Mouse (Mus musculus): ENCODE measurements at regions not wholly inside any gene's neighbourhood (a gene's known extent, or its start where the extent isn't known, plus 50 kb on each side); places are given as distances from the start of the nearest gene placed in this dataset.

DNA sequence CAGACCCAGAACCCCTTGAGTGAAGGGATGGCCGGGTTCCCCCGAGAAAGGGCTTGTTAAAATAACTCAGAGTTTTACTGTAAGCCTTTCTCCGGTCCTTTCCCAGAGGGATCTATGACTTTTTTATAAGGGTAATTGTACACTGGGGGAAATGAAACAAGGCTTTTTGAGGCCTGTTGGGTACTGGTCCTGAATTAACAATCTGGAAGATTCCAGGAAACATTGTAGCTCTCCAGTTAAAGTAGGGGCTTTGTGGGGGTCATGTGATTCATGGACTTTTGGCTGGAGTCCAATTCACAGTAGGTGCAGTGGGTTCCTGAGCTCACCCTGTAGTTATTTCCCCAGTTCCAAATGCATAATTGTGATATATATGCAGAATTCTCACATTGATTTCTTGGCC, 77.1 kb upstream of the Fndc3a start:
- H3K27me3 ChIP-seq (ENCODE audit: control insufficient read depth, insufficient read depth, low read length), result no peaks in the 10 kb centered on the region
- TF ChIP-seq POLR2A (IDR thresholded peaks at IDR 0.05; ENCODE audit: control insufficient read depth, low read depth, low read length) (no peak), CTCF (IDR thresholded peaks at IDR 0.05; ENCODE audit: control insufficient read depth, insufficient read depth, insufficient replicate concordance, low read depth, low read length) (no peak)
- no peak overlapping the region for H3K27ac ChIP-seq (ENCODE audit: control insufficient read depth, insufficient read depth, low read depth, low read length)
- H3K4me3 ChIP-seq (ENCODE audit: control insufficient read depth, low read depth, low read length), result no peak overlapping the region
- H3K4me1 ChIP-seq (ENCODE audit: control insufficient read depth, insufficient read depth, low read length), result no peaks in the 10 kb centered on the region
- no peaks in the 10 kb centered on the region for H3K36me3 ChIP-seq (ENCODE audit: control insufficient read depth, insufficient read depth, low read length)

DNA sequence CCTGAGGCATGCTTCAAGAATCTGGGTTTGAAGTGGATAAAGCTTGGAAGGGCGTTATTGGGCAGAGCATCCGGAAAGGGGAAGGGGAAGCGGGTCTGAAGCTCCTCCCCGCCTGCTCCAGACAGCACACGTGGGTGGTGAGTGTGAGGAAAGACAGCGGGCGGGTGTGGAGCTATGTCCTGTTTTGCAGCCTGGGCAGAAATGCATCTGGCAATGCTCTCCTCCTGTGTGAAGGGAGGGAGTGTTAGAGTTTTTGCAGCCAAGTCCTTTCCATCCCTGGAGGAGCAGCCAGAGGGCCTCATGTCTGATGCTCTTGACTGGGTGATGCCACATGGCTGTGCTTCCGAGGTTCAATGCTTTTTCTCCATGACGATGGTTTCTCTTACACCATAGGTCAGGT, 73.4 kb upstream of the Fndc3a start:
- TF ChIP-seq CTCF (IDR thresholded peaks at IDR 0.05; ENCODE audit: control insufficient read depth, insufficient read depth, insufficient replicate concordance, low read depth, low read length) (no peak), POLR2A (IDR thresholded peaks at IDR 0.05; ENCODE audit: control insufficient read depth, low read depth, low read length) (no peak)
- Histone ChIP-seq H3K27ac (ENCODE audit: control insufficient read depth, insufficient read depth, low read depth, low read length) (no peak overlapping the region), H3K27me3 (ENCODE audit: control insufficient read depth, insufficient read depth, low read length) (no peaks in the 10 kb centered on the region), H3K36me3 (ENCODE audit: control insufficient read depth, insufficient read depth, low read length) (no peaks in the 10 kb centered on the region), H3K4me1 (ENCODE audit: control insufficient read depth, insufficient read depth, low read length) (no peaks in the 10 kb centered on the region), H3K4me3 (ENCODE audit: control insufficient read depth, low read depth, low read length) (no peak overlapping the region)

DNA sequence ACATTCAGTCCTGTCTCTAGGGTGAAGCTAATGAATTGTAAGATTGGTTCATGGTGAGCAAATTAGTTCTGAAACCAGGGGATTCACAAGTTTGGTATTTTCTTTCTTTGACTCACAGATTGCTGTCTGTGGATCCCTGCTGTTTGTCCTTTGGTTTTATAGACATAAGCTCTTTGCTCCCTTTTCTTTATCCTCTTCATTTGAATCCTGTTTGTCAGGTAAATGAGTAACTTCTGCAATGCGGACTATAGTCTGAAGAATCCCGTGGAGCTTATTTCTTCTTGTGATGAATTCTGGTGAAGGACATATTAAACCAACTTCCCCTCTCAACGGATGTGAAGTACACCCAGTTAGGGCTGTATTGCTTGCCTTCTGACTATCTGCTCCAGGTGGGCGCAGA, 69.6 kb upstream of the Fndc3a start:
- Histone ChIP-seq H3K27ac (ENCODE audit: control insufficient read depth, insufficient read depth, low read depth, low read length) (no peak overlapping the region), H3K4me3 (ENCODE audit: control insufficient read depth, low read depth, low read length) (no peak overlapping the region), H3K36me3 (ENCODE audit: control insufficient read depth, insufficient read depth, low read length) (no peaks in the 10 kb centered on the region), H3K27me3 (ENCODE audit: control insufficient read depth, insufficient read depth, low read length) (no peaks in the 10 kb centered on the region), H3K4me1 (ENCODE audit: control insufficient read depth, insufficient read depth, low read length) (no peaks in the 10 kb centered on the region)
- TF ChIP-seq CTCF (IDR thresholded peaks at IDR 0.05; ENCODE audit: control insufficient read depth, insufficient read depth, insufficient replicate concordance, low read depth, low read length) (no peak), POLR2A (IDR thresholded peaks at IDR 0.05; ENCODE audit: control insufficient read depth, low read depth, low read length) (no peak)

DNA sequence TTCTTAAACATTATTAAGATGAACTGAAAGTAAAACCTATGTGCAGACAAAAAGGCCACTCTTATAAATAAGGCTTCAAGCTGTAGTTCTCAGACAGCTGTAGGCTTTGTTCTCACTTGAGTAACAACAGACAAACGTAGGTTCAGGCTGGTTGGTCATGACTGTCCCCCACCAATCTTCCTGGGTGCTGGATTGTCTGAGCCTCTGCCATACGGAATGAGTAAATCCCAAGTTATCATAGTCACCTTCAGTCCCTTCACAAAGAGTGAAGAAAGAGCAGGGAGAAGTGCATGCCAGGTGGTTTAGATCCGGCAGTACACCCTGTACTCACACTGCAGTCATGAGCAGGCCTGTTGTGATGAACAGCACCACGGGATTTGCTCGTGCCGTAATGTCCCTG, 69.0 kb upstream of the Fndc3a start:
- Histone ChIP-seq H3K4me1 (ENCODE audit: control insufficient read depth, insufficient read depth, low read length) (no peaks in the 10 kb centered on the region), H3K27me3 (ENCODE audit: control insufficient read depth, insufficient read depth, low read length) (no peaks in the 10 kb centered on the region)
- TF ChIP-seq POLR2A (IDR thresholded peaks at IDR 0.05; ENCODE audit: control insufficient read depth, low read depth, low read length) (no peak), CTCF (IDR thresholded peaks at IDR 0.05; ENCODE audit: control insufficient read depth, insufficient read depth, insufficient replicate concordance, low read depth, low read length) (no peak)

DNA sequence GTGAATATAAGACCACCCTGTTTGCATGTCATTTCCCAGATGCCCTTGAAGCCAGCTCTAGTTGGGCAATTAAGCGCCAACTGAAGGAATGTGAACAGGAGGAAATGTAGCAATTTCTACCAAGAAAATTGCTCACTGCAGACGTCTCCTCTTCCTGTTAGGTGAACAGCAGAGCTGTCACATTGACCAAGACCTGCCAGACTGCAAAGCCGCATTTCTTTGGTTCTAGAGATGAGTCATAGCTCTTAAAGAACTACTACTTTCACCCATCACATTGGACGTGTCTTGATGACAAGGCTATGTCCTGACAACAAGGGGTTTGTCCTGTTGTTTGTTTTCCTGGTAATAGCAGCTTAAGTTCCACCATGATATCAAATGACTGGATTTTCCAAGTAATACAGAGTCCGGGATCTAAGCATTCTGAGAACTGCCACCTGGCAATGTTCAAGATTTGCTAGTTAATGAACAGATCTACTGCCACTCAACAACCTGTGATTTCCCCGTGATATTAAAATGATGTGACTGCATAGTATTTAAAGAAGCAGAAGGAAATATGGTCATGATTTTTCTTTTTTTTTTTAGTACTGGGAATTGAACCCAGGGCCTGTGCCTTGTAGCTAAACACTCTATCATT, 68.2 kb upstream of the Fndc3a start:
- no peaks in the 10 kb centered on the region for H3K4me1 ChIP-seq (ENCODE audit: control insufficient read depth, insufficient read depth, low read length)
- no peak for TF ChIP-seq CTCF (IDR thresholded peaks at IDR 0.05; ENCODE audit: control insufficient read depth, insufficient read depth, insufficient replicate concordance, low read depth, low read length)
- no peak for TF ChIP-seq POLR2A (IDR thresholded peaks at IDR 0.05; ENCODE audit: control insufficient read depth, low read depth, low read length)

More for the DNA sequence above, 69.0 kb upstream of the Fndc3a start:
- Histone ChIP-seq H3K36me3 (ENCODE audit: control insufficient read depth, insufficient read depth, low read length) (no peaks in the 10 kb centered on the region), H3K4me3 (ENCODE audit: control insufficient read depth, low read depth, low read length) (no peak overlapping the region), H3K27ac (ENCODE audit: control insufficient read depth, insufficient read depth, low read depth, low read length) (no peak overlapping the region)

DNA sequence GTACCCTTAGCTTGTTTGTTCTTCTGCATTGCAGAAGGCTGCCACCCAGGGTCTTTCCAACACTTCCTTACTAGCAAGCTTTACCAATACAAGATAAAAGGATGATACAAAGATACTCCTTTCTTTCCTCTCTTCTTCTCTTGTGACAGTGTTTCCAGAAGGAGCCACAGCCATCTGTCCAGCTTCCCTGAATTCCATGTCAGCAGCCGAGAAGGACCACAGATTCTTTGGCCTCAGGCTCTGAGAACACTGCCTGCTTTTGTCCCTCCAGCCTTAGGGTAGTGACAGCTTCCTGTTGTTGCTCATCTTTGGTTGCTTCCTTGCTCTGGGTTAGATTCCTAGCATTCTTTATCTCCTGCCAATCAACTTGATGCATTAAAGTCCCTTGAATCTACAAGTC, 60.4 kb upstream of the Fndc3a start:
- TF ChIP-seq POLR2A (IDR thresholded peaks at IDR 0.05; ENCODE audit: control insufficient read depth, low read depth, low read length), result no peak
- no peak for TF ChIP-seq CTCF (IDR thresholded peaks at IDR 0.05; ENCODE audit: control insufficient read depth, insufficient read depth, insufficient replicate concordance, low read depth, low read length)
- Histone ChIP-seq H3K27ac (ENCODE audit: control insufficient read depth, insufficient read depth, low read depth, low read length) (no peak overlapping the region), H3K4me3 (ENCODE audit: control insufficient read depth, low read depth, low read length) (no peak overlapping the region), H3K36me3 (ENCODE audit: control insufficient read depth, insufficient read depth, low read length) (no peaks in the 10 kb centered on the region), H3K27me3 (ENCODE audit: control insufficient read depth, insufficient read depth, low read length) (no peaks in the 10 kb centered on the region), H3K4me1 (ENCODE audit: control insufficient read depth, insufficient read depth, low read length) (no peaks in the 10 kb centered on the region)

More for the DNA sequence above, 68.2 kb upstream of the Fndc3a start:
- Histone ChIP-seq H3K36me3 (ENCODE audit: control insufficient read depth, insufficient read depth, low read length) (no peaks in the 10 kb centered on the region), H3K27ac (ENCODE audit: control insufficient read depth, insufficient read depth, low read depth, low read length) (no peak overlapping the region), H3K27me3 (ENCODE audit: control insufficient read depth, insufficient read depth, low read length) (no peaks in the 10 kb centered on the region), H3K4me3 (ENCODE audit: control insufficient read depth, low read depth, low read length) (no peak overlapping the region)

DNA sequence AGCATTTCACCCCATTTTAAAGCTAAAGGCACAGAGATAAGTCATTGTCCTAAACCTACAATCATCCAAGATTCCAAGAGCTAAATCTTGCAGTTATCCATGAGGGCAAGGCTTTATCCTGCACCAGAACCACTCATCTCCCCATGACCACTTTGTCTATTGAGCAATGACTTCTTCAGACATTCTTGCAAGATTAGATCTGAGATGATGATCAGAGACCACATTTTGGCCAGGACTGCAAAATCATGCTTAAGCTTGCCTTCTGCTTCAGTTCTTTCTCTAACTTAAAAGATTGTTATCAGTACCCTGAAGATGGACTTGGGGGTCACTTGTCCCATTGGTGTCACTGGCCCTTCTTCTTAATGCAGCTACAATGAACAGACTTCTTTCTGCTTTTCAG, 50.3 kb upstream of the Fndc3a start:
- no peaks in the 10 kb centered on the region for H3K27me3 ChIP-seq (ENCODE audit: control insufficient read depth, insufficient read depth, low read length)

More for the DNA sequence above, 50.3 kb upstream of the Fndc3a start:
- no peak overlapping the region for H3K4me3 ChIP-seq (ENCODE audit: control insufficient read depth, low read depth, low read length)
- no peak for TF ChIP-seq POLR2A (IDR thresholded peaks at IDR 0.05; ENCODE audit: control insufficient read depth, low read depth, low read length)
- TF ChIP-seq CTCF (IDR thresholded peaks at IDR 0.05; ENCODE audit: control insufficient read depth, insufficient read depth, insufficient replicate concordance, low read depth, low read length), result no peak
- H3K4me1 ChIP-seq (ENCODE audit: control insufficient read depth, insufficient read depth, low read length), result no peaks in the 10 kb centered on the region
- no peaks in the 10 kb centered on the region for H3K36me3 ChIP-seq (ENCODE audit: control insufficient read depth, insufficient read depth, low read length)
- H3K27ac ChIP-seq (ENCODE audit: control insufficient read depth, insufficient read depth, low read depth, low read length), result no peak overlapping the region
